Mouse (Mus musculus) heart, embryonic 13.5 days (tissue): Measurements from ENCODE around the gene Tbl2. TPM values are rescaled to one million over a fixed set of nuclear protein-coding genes. Genes with fewer than 3 reads are reported as not detected.

Experiments
- ATAC-seq: fragments of 200-750 bp; cut with Nextera tagmentation; 2 replicates; pipeline ENCODE4 v1.8.0; 2017; ENCODE audit warnings: moderate TSS enrichment; ENCODE audit not compliant: insufficient number of reproducible peaks, low FRiP score, low TSS enrichment; ENCODE audit errors: extremely low read depth
- H3K27ac ChIP-seq: fragments of 300-500 bp; sonication (generic); replicated peaks from 2 replicates; pipeline ENCODE4 v1.5.1; 2015; ENCODE audit warnings: moderate library complexity, mild to moderate bottlenecking, inconsistent platforms
- H3K27me3 ChIP-seq: fragments of 300-500 bp; sonication (generic); replicated peaks from 2 replicates; pipeline ENCODE4 v1.6.1; 2015; ENCODE audit warnings: mild to moderate bottlenecking, inconsistent platforms
- H3K36me3 ChIP-seq: fragments of 300-500 bp; sonication (generic); 2 replicates; pipeline ENCODE4 v1.6.1; 2015; ENCODE audit warnings: mild to moderate bottlenecking, inconsistent platforms
- H3K4me1 ChIP-seq: fragments of 300-500 bp; sonication (generic); 2 replicates; pipeline ENCODE4 v1.6.1; 2015; ENCODE audit warnings: inconsistent platforms
- H3K4me2 ChIP-seq: fragments of 300-500 bp; sonication (generic); 2 replicates; pipeline ENCODE4 v1.6.1; 2015; ENCODE audit warnings: inconsistent platforms, mild to moderate bottlenecking, moderate library complexity
- H3K4me3 ChIP-seq: fragments of 300-500 bp; sonication (generic); 2 replicates; pipeline ENCODE4 v1.5.1; 2015; ENCODE audit warnings: moderate library complexity, mild to moderate bottlenecking, inconsistent platforms
- H3K9ac ChIP-seq: fragments of 300-500 bp; sonication (generic); 2 replicates; pipeline ENCODE4 v1.6.1; 2015; ENCODE audit warnings: inconsistent platforms, mild to moderate bottlenecking, moderate library complexity
- H3K9me3 ChIP-seq: fragments of 300-500 bp; sonication (generic); 2 replicates; pipeline ENCODE4 v1.6.1; 2016; ENCODE audit warnings: inconsistent platforms
- WGBS: fragments of 180-500 bp; shearing (Covaris S2); methylation state at CpG from one replicate; pipeline ENCODE4 v1.1.7; 2015; ENCODE audit warnings: mixed read lengths; 5-methylcytosine and 5-hydroxymethylcytosine counted together
- polyA plus RNA-seq: library from polyadenylated mRNA; unstranded; fragments of >200 nt; fragmentation: Nextera tagmentation; extraction: Ambion mirVana; gene quantifications from 2 replicates; pipeline ENCODE4 v1.2.1, GENCODE M21; 2015

Gene Tbl2
- polyA plus RNA-seq, 1 experiment from 2014 or later = 18.1 TPM

- Histone ChIP-seq H3K4me1 (peaks cover 16% of the 10 kb centered on the region), H3K4me2 (no peak overlapping the region), H3K9ac (no peak overlapping the region), H3K4me3 (no peak overlapping the region), H3K36me3 (peaks cover 65% of the 10 kb centered on the region), H3K27ac (no peak overlapping the region), H3K27me3 (no peaks in the 10 kb centered on the region), H3K9me3 (no peaks in the 10 kb centered on the region)
- 83% methylated on average over 5 of the region's 5 CpGs for WGBS
- ATAC-seq = no peak
Observed at GRCm38 (mm10) chr5:135172986-135173385, 23.5 kb downstream of the Tbl2 start.

- Histone ChIP-seq H3K4me1 (peaks cover 6% of the 10 kb centered on the region), H3K9me3 (no peaks in the 10 kb centered on the region), H3K4me3 (no peak overlapping the region), H3K27me3 (no peaks in the 10 kb centered on the region), H3K9ac (no peak overlapping the region), H3K4me2 (no peak overlapping the region), H3K27ac (no peak overlapping the region), H3K36me3 (peaks cover 86% of the 10 kb centered on the region)
- ATAC-seq = no peak
Observed at GRCm38 (mm10) chr5:135175086-135175485, 25.6 kb downstream of the Tbl2 start.

- Histone ChIP-seq H3K9ac (no peak overlapping the region), H3K4me2 (no peak overlapping the region), H3K9me3 (no peaks in the 10 kb centered on the region), H3K4me1 (no peaks in the 10 kb centered on the region), H3K36me3 (peaks cover 89% of the 10 kb centered on the region), H3K27me3 (no peaks in the 10 kb centered on the region), H3K27ac (peak overlapping the region; percentile 39; the same call in 1 of the 2 replicates), H3K4me3 (no peak overlapping the region)
- ATAC-seq = no peak
- WGBS = 78% methylated on average over 3 of the region's 3 CpGs
Observed at GRCm38 (mm10) chr5:135178523-135178922, 29.1 kb downstream of the Tbl2 start.

- H3K36me3 ChIP-seq = peaks cover 84% of the 10 kb centered on the region
- no peaks in the 10 kb centered on the region for H3K4me1 ChIP-seq
- H3K27me3 ChIP-seq = no peaks in the 10 kb centered on the region
- 0 out of 2 replicates have a peak overlapping the region, but pooled peaks have one; percentile 39 for H3K27ac ChIP-seq
- WGBS = 92% methylated on average over 4 of the region's 4 CpGs
- H3K9me3 ChIP-seq = no peaks in the 10 kb centered on the region
- no peak overlapping the region for H3K4me3 ChIP-seq
- ATAC-seq = no peak
- no peak overlapping the region for H3K4me2 ChIP-seq
- no peak overlapping the region for H3K9ac ChIP-seq
Observed at GRCm38 (mm10) chr5:135178996-135179395, 29.5 kb downstream of the Tbl2 start.

GRCm38 (mm10) chr5:135179616-135180015, 30.2 kb downstream of the Tbl2 start:
- WGBS = 85% methylated on average over 7 of the region's 7 CpGs
- Histone ChIP-seq H3K9ac (no peak overlapping the region), H3K4me2 (no peak overlapping the region), H3K4me1 (no peaks in the 10 kb centered on the region), H3K36me3 (peaks cover 78% of the 10 kb centered on the region), H3K27ac (no peak overlapping the region), H3K9me3 (no peaks in the 10 kb centered on the region), H3K27me3 (no peaks in the 10 kb centered on the region), H3K4me3 (no peak overlapping the region)
- ATAC-seq = no peak

GRCm38 (mm10) chr5:135180796-135181195, 31.3 kb downstream of the Tbl2 start:
- no peak overlapping the region for H3K27ac ChIP-seq
- ATAC-seq = no peak
- no peak overlapping the region for H3K4me2 ChIP-seq
- no peaks in the 10 kb centered on the region for H3K27me3 ChIP-seq
- WGBS = 92% methylated on average over 14 of the region's 14 CpGs
- peaks cover 3% of the 10 kb centered on the region; the same call in 1 of the 2 replicates for H3K4me1 ChIP-seq
- H3K4me3 ChIP-seq = no peak overlapping the region
- peaks cover 68% of the 10 kb centered on the region for H3K36me3 ChIP-seq
- H3K9me3 ChIP-seq = no peaks in the 10 kb centered on the region
- no peak overlapping the region for H3K9ac ChIP-seq

- peaks cover 63% of the 10 kb centered on the region for H3K36me3 ChIP-seq
- H3K4me3 ChIP-seq = no peak overlapping the region
- no peak overlapping the region for H3K27ac ChIP-seq
- H3K4me2 ChIP-seq = no peak overlapping the region
- H3K9me3 ChIP-seq = no peaks in the 10 kb centered on the region
- no peaks in the 10 kb centered on the region for H3K27me3 ChIP-seq
- H3K9ac ChIP-seq = no peak overlapping the region
- ATAC-seq = no peak
- WGBS = 77% methylated on average over 6 of the region's 6 CpGs
- H3K4me1 ChIP-seq = peaks cover 9% of the 10 kb centered on the region
Observed at GRCm38 (mm10) chr5:135181776-135182175, 32.3 kb downstream of the Tbl2 start.

GRCm38 (mm10) chr5:135183131-135183861, 33.8 kb downstream of the Tbl2 start:
- H3K9me3 ChIP-seq = no peaks in the 10 kb centered on the region
- H3K27me3 ChIP-seq = no peaks in the 10 kb centered on the region
- peak overlapping the region; percentile 14; the same call in 1 of the 2 replicates for H3K9ac ChIP-seq
- no peak overlapping the region for H3K4me3 ChIP-seq
- H3K4me1 ChIP-seq = peaks cover 9% of the 10 kb centered on the region
- ATAC-seq = no peak
- H3K4me2 ChIP-seq = no peak overlapping the region
- H3K36me3 ChIP-seq = peaks cover 48% of the 10 kb centered on the region
- 57% methylated on average over 8 of the region's 8 CpGs for WGBS
- peak overlapping the region; percentile 54 for H3K27ac ChIP-seq

- H3K4me2 ChIP-seq = no peak overlapping the region
- no peak for ATAC-seq
- no peaks in the 10 kb centered on the region for H3K9me3 ChIP-seq
- no peak overlapping the region for H3K4me3 ChIP-seq
- H3K27ac ChIP-seq = no peak overlapping the region
- no peak overlapping the region for H3K9ac ChIP-seq
- peaks cover 26% of the 10 kb centered on the region for H3K4me1 ChIP-seq
- 92% methylated on average over 3 of the region's 3 CpGs for WGBS
- H3K36me3 ChIP-seq = peaks cover 38% of the 10 kb centered on the region
- H3K27me3 ChIP-seq = no peaks in the 10 kb centered on the region
Observed at GRCm38 (mm10) chr5:135185016-135185415, 35.6 kb downstream of the Tbl2 start.

- 36% methylated on average over 3 of the region's 3 CpGs for WGBS
- Histone ChIP-seq H3K4me3 (no peak overlapping the region), H3K4me1 (peaks cover 31% of the 10 kb centered on the region), H3K36me3 (peaks cover 37% of the 10 kb centered on the region), H3K4me2 (no peak overlapping the region), H3K9me3 (no peaks in the 10 kb centered on the region), H3K9ac (no peak overlapping the region), H3K27ac (no peak overlapping the region), H3K27me3 (no peaks in the 10 kb centered on the region)
- no peak for ATAC-seq
Observed at GRCm38 (mm10) chr5:135185596-135185995, 36.1 kb downstream of the Tbl2 start.

- H3K9me3 ChIP-seq = no peaks in the 10 kb centered on the region
- no peak for ATAC-seq
- 24% methylated on average over 10 of the region's 10 CpGs for WGBS
- peak overlapping the region; percentile 96 for H3K27ac ChIP-seq
- H3K36me3 ChIP-seq = peaks cover 36% of the 10 kb centered on the region
- peak overlapping the region; percentile 84 for H3K4me2 ChIP-seq
- peaks cover 33% of the 10 kb centered on the region for H3K4me1 ChIP-seq
- H3K9ac ChIP-seq = peak overlapping the region; percentile 97
- peak overlapping the region; percentile 89 for H3K4me3 ChIP-seq
- no peaks in the 10 kb centered on the region for H3K27me3 ChIP-seq
Observed at GRCm38 (mm10) chr5:135186231-135186620, 36.8 kb downstream of the Tbl2 start.
